Mouse (Mus musculus): ENCODE measurements around the gene Echdc1. TPM values are rescaled to one million over a fixed set of nuclear protein-coding genes. Genes with fewer than 3 reads are reported as not detected.

The Echdc1 gene
- polyA plus RNA-seq, 1 experiment from 2014 or later, result 19.7 TPM

- no peak for ATAC-seq (ENCODE audit: insufficient number of reproducible peaks, low FRiP score, low TSS enrichment, low read depth)
- no peak overlapping the region for H3K4me2 ChIP-seq (ENCODE audit: low read depth, severe bottlenecking)
- 58% methylated on average over 4 of the region's 4 CpGs for WGBS
- H3K4me3 ChIP-seq (ENCODE audit: low read depth, low read length), result no peak overlapping the region
- H3K4me1 ChIP-seq (ENCODE audit: control insufficient read depth, insufficient read depth, low read length), result no peaks in the 10 kb centered on the region
- H3K9me3 ChIP-seq (ENCODE audit: control insufficient read depth, low read length), result no peaks in the 10 kb centered on the region
- no peaks in the 10 kb centered on the region for H3K27me3 ChIP-seq (ENCODE audit: control insufficient read depth, insufficient read depth, low read length)
- DNase-seq (ENCODE audit: low spot score), result peak; percentile 83
- H3K9ac ChIP-seq (ENCODE audit: low read length), result no peak overlapping the region
- no peaks in the 10 kb centered on the region for H3K36me3 ChIP-seq (ENCODE audit: control insufficient read depth, insufficient read depth, low read length)
- H3K27ac ChIP-seq (replicated peaks; ENCODE audit: low read depth, low read length), result no peak overlapping the region
These were observed 25.5 kb downstream of the Echdc1 start for GRCm38 (mm10) chr10:29338355-29339056.

GRCm38 (mm10) chr10:29344232-29344631 lies 31.3 kb downstream of the Echdc1 start:
- Histone ChIP-seq H3K27ac (replicated peaks; ENCODE audit: low read depth, low read length) (no peak overlapping the region), H3K4me3 (ENCODE audit: low read depth, low read length) (no peak overlapping the region), H3K9me3 (ENCODE audit: control insufficient read depth, low read length) (no peaks in the 10 kb centered on the region), H3K27me3 (ENCODE audit: control insufficient read depth, insufficient read depth, low read length) (no peaks in the 10 kb centered on the region), H3K9ac (ENCODE audit: low read length) (no peak overlapping the region), H3K36me3 (ENCODE audit: control insufficient read depth, insufficient read depth, low read length) (peaks cover 4% of the 10 kb centered on the region; the same call in 1 of the 2 replicates), H3K4me2 (ENCODE audit: low read depth, severe bottlenecking) (no peak overlapping the region), H3K4me1 (ENCODE audit: control insufficient read depth, insufficient read depth, low read length) (no peaks in the 10 kb centered on the region)
- DNase-seq (ENCODE audit: low spot score), result no peak
- no peak for ATAC-seq (ENCODE audit: insufficient number of reproducible peaks, low FRiP score, low TSS enrichment, low read depth)
- 89% methylated on average over 4 of the region's 4 CpGs for WGBS

DNA sequence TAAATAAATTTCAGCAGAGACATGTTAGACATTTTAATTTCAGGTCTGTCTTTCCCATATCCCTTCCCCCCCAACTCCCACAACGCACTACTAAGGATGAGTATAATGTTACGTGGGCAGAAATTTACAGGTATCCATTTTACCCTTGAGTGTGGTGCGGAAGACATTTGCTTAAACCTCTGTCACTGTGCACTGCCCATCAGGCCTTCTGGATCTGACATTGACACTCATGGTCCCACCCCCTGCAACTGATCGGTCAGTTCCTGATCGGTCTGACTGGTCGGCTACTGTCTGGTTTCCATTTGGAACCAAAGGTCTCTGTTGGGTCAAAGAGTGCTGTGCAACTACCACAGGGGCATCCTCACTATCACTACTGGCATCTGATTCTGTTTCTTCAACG lies 33.7 kb downstream of the Echdc1 start:
- Histone ChIP-seq H3K27ac (replicated peaks; ENCODE audit: low read depth, low read length) (no peak overlapping the region), H3K4me1 (ENCODE audit: control insufficient read depth, insufficient read depth, low read length) (no peaks in the 10 kb centered on the region), H3K9ac (ENCODE audit: low read length) (no peak overlapping the region), H3K4me2 (ENCODE audit: low read depth, severe bottlenecking) (no peak overlapping the region), H3K4me3 (ENCODE audit: low read depth, low read length) (no peak overlapping the region), H3K27me3 (ENCODE audit: control insufficient read depth, insufficient read depth, low read length) (no peaks in the 10 kb centered on the region), H3K36me3 (ENCODE audit: control insufficient read depth, insufficient read depth, low read length) (peaks cover 4% of the 10 kb centered on the region; the same call in 1 of the 2 replicates), H3K9me3 (ENCODE audit: control insufficient read depth, low read length) (no peaks in the 10 kb centered on the region)
- 92% methylated on average over 7 of the region's 7 CpGs for WGBS
- ATAC-seq (ENCODE audit: insufficient number of reproducible peaks, low FRiP score, low TSS enrichment, low read depth) (no peak), DNase-seq (ENCODE audit: low spot score) (no peak)

DNA sequence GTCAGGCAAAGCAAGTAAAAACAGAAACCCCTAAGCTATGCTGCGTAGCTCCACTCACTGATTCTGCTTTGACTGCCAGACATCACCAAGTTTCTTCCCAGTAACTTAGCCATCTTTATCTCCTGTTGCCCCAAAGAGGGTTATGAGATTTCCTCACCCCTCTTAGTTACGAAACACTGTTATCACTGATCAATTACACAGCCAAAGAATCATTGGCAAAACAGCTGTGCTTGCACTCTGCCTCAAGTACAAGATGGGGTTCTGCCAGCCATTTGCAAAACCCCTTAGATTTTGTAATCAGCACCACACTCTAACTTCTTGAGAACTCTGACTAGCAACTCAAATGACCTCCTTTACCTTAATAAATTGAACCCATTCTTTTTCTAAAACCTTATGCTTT lies 38.5 kb downstream of the Echdc1 start:
- WGBS, result 94% methylated on average over 2 of the region's 2 CpGs
- Histone ChIP-seq H3K4me1 (ENCODE audit: control insufficient read depth, insufficient read depth, low read length) (no peaks in the 10 kb centered on the region), H3K27me3 (ENCODE audit: control insufficient read depth, insufficient read depth, low read length) (no peaks in the 10 kb centered on the region), H3K27ac (replicated peaks; ENCODE audit: low read depth, low read length) (no peak overlapping the region), H3K4me2 (ENCODE audit: low read depth, severe bottlenecking) (no peak overlapping the region), H3K36me3 (ENCODE audit: control insufficient read depth, insufficient read depth, low read length) (0 out of 2 replicates have a peak, but pooled peaks cover 4% of the 10 kb centered on the region), H3K9ac (ENCODE audit: low read length) (no peak overlapping the region), H3K4me3 (ENCODE audit: low read depth, low read length) (no peak overlapping the region), H3K9me3 (ENCODE audit: control insufficient read depth, low read length) (no peaks in the 10 kb centered on the region)
- DNase-seq (ENCODE audit: low spot score) (no peak), ATAC-seq (ENCODE audit: insufficient number of reproducible peaks, low FRiP score, low TSS enrichment, low read depth) (no peak)

DNA sequence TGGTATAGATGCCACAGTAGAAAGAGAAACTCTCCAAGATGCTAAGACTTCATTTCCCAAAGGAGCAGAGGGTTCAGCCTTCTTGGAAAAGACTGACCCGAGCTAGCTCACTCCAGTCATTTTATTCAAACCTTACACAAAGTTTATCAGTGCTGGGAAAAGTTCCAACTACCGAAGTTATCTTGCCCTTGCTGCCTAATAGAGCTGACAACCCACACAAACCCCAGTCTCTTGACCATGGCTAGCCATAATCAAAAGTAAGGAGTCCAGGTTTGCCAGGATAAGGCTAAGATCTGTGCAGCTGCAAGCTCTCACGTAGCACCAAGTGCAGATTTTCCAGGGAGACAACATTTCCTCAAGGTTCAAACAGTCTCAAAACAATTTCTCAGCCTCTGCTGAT lies 39.6 kb downstream of the Echdc1 start:
- DNase-seq (ENCODE audit: low spot score) (no peak), ATAC-seq (ENCODE audit: insufficient number of reproducible peaks, low FRiP score, low TSS enrichment, low read depth) (no peak)
- H3K9ac ChIP-seq (ENCODE audit: low read length), result no peak overlapping the region
- no peaks in the 10 kb centered on the region for H3K27me3 ChIP-seq (ENCODE audit: control insufficient read depth, insufficient read depth, low read length)
- no peak overlapping the region for H3K4me2 ChIP-seq (ENCODE audit: low read depth, severe bottlenecking)
- no peak overlapping the region for H3K4me3 ChIP-seq (ENCODE audit: low read depth, low read length)
- H3K27ac ChIP-seq (replicated peaks; ENCODE audit: low read depth, low read length), result no peak overlapping the region
- H3K36me3 ChIP-seq (ENCODE audit: control insufficient read depth, insufficient read depth, low read length), result no peaks in the 10 kb centered on the region
- WGBS, result 98% methylated on average over 3 of the region's 3 CpGs
- H3K9me3 ChIP-seq (ENCODE audit: control insufficient read depth, low read length), result no peaks in the 10 kb centered on the region
- no peaks in the 10 kb centered on the region for H3K4me1 ChIP-seq (ENCODE audit: control insufficient read depth, insufficient read depth, low read length)

DNA sequence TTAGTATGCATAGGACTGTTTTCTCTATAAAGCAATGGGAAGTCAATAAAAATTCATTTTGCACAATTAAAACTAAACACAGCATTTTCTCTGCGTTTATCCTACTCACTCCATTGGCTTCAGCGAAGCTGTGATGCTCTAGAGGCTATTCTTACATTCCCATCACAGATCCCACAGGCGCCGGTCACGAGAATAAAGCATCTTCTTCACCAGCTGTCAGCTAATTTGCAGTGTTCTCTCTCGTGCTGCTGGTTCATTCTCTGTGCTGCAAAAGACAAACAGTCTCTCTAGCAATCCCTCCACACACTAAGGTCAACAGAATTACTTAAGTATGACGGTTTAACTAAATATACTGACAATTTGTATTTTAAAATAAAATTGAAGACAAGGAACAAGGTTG lies 41.2 kb downstream of the Echdc1 start:
- no peak overlapping the region for H3K4me3 ChIP-seq (ENCODE audit: low read depth, low read length)
- no peak overlapping the region for H3K27ac ChIP-seq (replicated peaks; ENCODE audit: low read depth, low read length)
- WGBS, result 91% methylated on average over 7 of the region's 7 CpGs
- H3K9ac ChIP-seq (ENCODE audit: low read length), result no peak overlapping the region
- no peak overlapping the region for H3K4me2 ChIP-seq (ENCODE audit: low read depth, severe bottlenecking)
- DNase-seq (ENCODE audit: low spot score), result no peak
- H3K4me1 ChIP-seq (ENCODE audit: control insufficient read depth, insufficient read depth, low read length), result no peaks in the 10 kb centered on the region
- H3K27me3 ChIP-seq (ENCODE audit: control insufficient read depth, insufficient read depth, low read length), result no peaks in the 10 kb centered on the region
- no peak for ATAC-seq (ENCODE audit: insufficient number of reproducible peaks, low FRiP score, low TSS enrichment, low read depth)
- no peaks in the 10 kb centered on the region for H3K9me3 ChIP-seq (ENCODE audit: control insufficient read depth, low read length)
- no peaks in the 10 kb centered on the region for H3K36me3 ChIP-seq (ENCODE audit: control insufficient read depth, insufficient read depth, low read length)

GRCm38 (mm10) chr10:29361095-29361463 lies 48.1 kb downstream of the Echdc1 start:
- Histone ChIP-seq H3K9me3 (ENCODE audit: control insufficient read depth, low read length) (no peaks in the 10 kb centered on the region), H3K9ac (ENCODE audit: low read length) (peak overlapping the region; percentile 97), H3K36me3 (ENCODE audit: control insufficient read depth, insufficient read depth, low read length) (no peaks in the 10 kb centered on the region), H3K27ac (replicated peaks; ENCODE audit: low read depth, low read length) (peak overlapping the region; percentile 91), H3K27me3 (ENCODE audit: control insufficient read depth, insufficient read depth, low read length) (no peaks in the 10 kb centered on the region), H3K4me2 (ENCODE audit: low read depth, severe bottlenecking) (peak overlapping the region; percentile 39), H3K4me3 (ENCODE audit: low read depth, low read length) (peak overlapping the region; percentile 80), H3K4me1 (ENCODE audit: control insufficient read depth, insufficient read depth, low read length) (peaks cover 6% of the 10 kb centered on the region; the same call in 1 of the 2 replicates)
- ATAC-seq (ENCODE audit: insufficient number of reproducible peaks, low FRiP score, low TSS enrichment, low read depth) (no peak), DNase-seq (ENCODE audit: low spot score) (no peak)
- WGBS, result 5% methylated on average over 6 of the region's 6 CpGs

- Histone ChIP-seq H3K36me3 (ENCODE audit: control insufficient read depth, insufficient read depth, low read length) (no peaks in the 10 kb centered on the region), H3K27me3 (ENCODE audit: control insufficient read depth, insufficient read depth, low read length) (no peaks in the 10 kb centered on the region), H3K9ac (ENCODE audit: low read length) (peak overlapping the region; percentile 97), H3K4me1 (ENCODE audit: control insufficient read depth, insufficient read depth, low read length) (peaks cover 6% of the 10 kb centered on the region; the same call in 1 of the 2 replicates), H3K4me2 (ENCODE audit: low read depth, severe bottlenecking) (peak overlapping the region; percentile 59), H3K27ac (replicated peaks; ENCODE audit: low read depth, low read length) (peak overlapping the region; percentile 91), H3K9me3 (ENCODE audit: control insufficient read depth, low read length) (no peaks in the 10 kb centered on the region), H3K4me3 (ENCODE audit: low read depth, low read length) (peak overlapping the region; percentile 80)
- DNase-seq (ENCODE audit: low spot score), result peak; percentile 88
- 0% methylated on average over 51 of the region's 100 CpGs for WGBS
- ATAC-seq (ENCODE audit: insufficient number of reproducible peaks, low FRiP score, low TSS enrichment, low read depth), result peak; percentile 97
These were observed 48.7 kb downstream of the Echdc1 start for GRCm38 (mm10) chr10:29361464-29362196.

Data from limb, embryonic 11.5 days (tissue).